Mouse (Mus musculus): ENCODE data around the gene Zfp69.

- TF ChIP-seq POLR2A (IDR thresholded peaks at IDR 0.05; ENCODE audit: low read depth, low read length): no peak
- no peak for TF ChIP-seq CTCF (conservative IDR thresholded peaks at IDR 0.05; ENCODE audit: insufficient read depth, insufficient read length, low read depth, low read length)
Observed at GRCm38 (mm10) chr4:120912866-120913265, 38.6 kb downstream of the Zfp69 start.
